Mouse (Mus musculus) urinary bladder, adult 2 months (tissue): Measurements from ENCODE around the gene Rubcnl. TPM values are rescaled to one million over a fixed set of nuclear protein-coding genes. Genes with fewer than 3 reads are reported as not detected.

Experiments
- DNase-seq: peaks from one replicate; pipeline ENCODE4 v3.0.0; 2022; ENCODE audit warnings: low spot score
- polyA plus RNA-seq: library from polyadenylated mRNA; depleted of rRNA; stranded (reverse); fragments of >200 nt; gene quantifications from 2 replicates; pipeline ENCODE4 v1.2.3, GENCODE M21; 2012

The Rubcnl gene
- polyA plus RNA-seq, 1 experiment = 1.7 TPM

GRCm38 (mm10) chr14:75017877-75018825, 2.3 kb downstream of the Rubcnl start:
- DNase-seq = no peak

GRCm38 (mm10) chr14:75018829-75019228, 3.0 kb downstream of the Rubcnl start:
- DNase-seq = no peak

GRCm38 (mm10) chr14:75020581-75021253, 4.9 kb downstream of the Rubcnl start:
- DNase-seq = no peak

GRCm38 (mm10) chr14:75022522-75022921, 6.7 kb downstream of the Rubcnl start:
- DNase-seq = no peak

- no peak for DNase-seq
These were observed 9.2 kb downstream of the Rubcnl start for GRCm38 (mm10) chr14:75024793-75025710.

GRCm38 (mm10) chr14:75030764-75031163, 14.9 kb downstream of the Rubcnl start:
- DNase-seq = no peak

- DNase-seq = no peak
These were observed 16.3 kb downstream of the Rubcnl start for GRCm38 (mm10) chr14:75031999-75032575.

GRCm38 (mm10) chr14:75032742-75033141, 16.9 kb downstream of the Rubcnl start:
- no peak for DNase-seq

GRCm38 (mm10) chr14:75034240-75034639, 18.4 kb downstream of the Rubcnl start:
- DNase-seq = no peak

- DNase-seq = no peak
These were observed 19.6 kb downstream of the Rubcnl start for GRCm38 (mm10) chr14:75035431-75035830.

- no peak for DNase-seq
These were observed 29.4 kb downstream of the Rubcnl start for GRCm38 (mm10) chr14:75045184-75045583.

- no peak for DNase-seq
These were observed 36.6 kb downstream of the Rubcnl start for GRCm38 (mm10) chr14:75052451-75052850.

- DNase-seq = no peak
These were observed 38.9 kb downstream of the Rubcnl start for GRCm38 (mm10) chr14:75054455-75055343.

GRCm38 (mm10) chr14:75056861-75057431, 41.1 kb downstream of the Rubcnl start:
- DNase-seq = no peak

- DNase-seq = no peak
These were observed 44.7 kb downstream of the Rubcnl start for GRCm38 (mm10) chr14:75060562-75060961.

- DNase-seq = no peak
These were observed 48.1 kb downstream of the Rubcnl start for GRCm38 (mm10) chr14:75063936-75064335.

GRCm38 (mm10) chr14:75064520-75064919, 48.7 kb downstream of the Rubcnl start:
- DNase-seq = no peak

GRCm38 (mm10) chr14:75065211-75065610, 49.4 kb downstream of the Rubcnl start:
- DNase-seq = no peak

GRCm38 (mm10) chr14:75068430-75069112, 52.7 kb downstream of the Rubcnl start:
- no peak for DNase-seq
